Mouse (Mus musculus) lung, adult 2 months (tissue): ENCODE data around the gene Celf2.

ENCODE experiments used
- CTCF ChIP-seq: fragments of 200-500 bp; IDR thresholded peaks from 2 replicates; pipeline ENCODE4 v1.5.1; 2011; ENCODE audit warnings: mild to moderate bottlenecking, low read length, control low read depth; ENCODE audit not compliant: insufficient read depth
- POLR2A ChIP-seq: fragments of 200-500 bp; IDR thresholded peaks from 2 replicates; pipeline ENCODE4 v1.6.1; 2011; ENCODE audit warnings: low read depth, mild to moderate bottlenecking, control low read depth, low read length, borderline replicate concordance; ENCODE audit errors: extremely low read depth

- TF ChIP-seq CTCF (no peak), POLR2A (no peak)
Observed at GRCm38 (mm10) chr2:6976300-6976699, 533.1 kb downstream of the Celf2 start.
